Mouse (Mus musculus) spleen, adult 2 months (tissue): ENCODE measurements around the gene Znrd1as. TPM values are rescaled to one million over a fixed set of nuclear protein-coding genes. Genes with fewer than 3 reads are reported as not detected.

Experiments used
- DNase-seq, 2 experiments: peaks; one replicate each; pipeline versions ENCODE4 v3.0.0 to v3.0.0-alpha.2; 2012 to 2021; ENCODE audit warnings: low spot score in 2 of 2, low read depth in 1 of 2
- H3K27ac ChIP-seq: fragments of 200-500 bp; 2 replicates; pipeline ENCODE4 v1.5.1; 2012; ENCODE audit warnings: low read length, inconsistent platforms; ENCODE audit not compliant: insufficient read depth
- H3K27me3 ChIP-seq: fragments of 200-500 bp; 2 replicates; pipeline ENCODE4 v1.6.1; 2012; ENCODE audit warnings: mild to moderate bottlenecking, moderate library complexity, low read length, inconsistent platforms; ENCODE audit not compliant: control insufficient read depth, insufficient read depth
- H3K36me3 ChIP-seq: fragments of 200-500 bp; 2 replicates; pipeline ENCODE4 v1.6.1; 2012; ENCODE audit warnings: mild to moderate bottlenecking, low read length, inconsistent platforms; ENCODE audit not compliant: control insufficient read depth, insufficient read depth
- H3K4me1 ChIP-seq: fragments of 200-500 bp; 2 replicates; pipeline ENCODE4 v1.6.1; 2011; ENCODE audit warnings: inconsistent platforms; ENCODE audit not compliant: control insufficient read depth, insufficient read depth, insufficient read length
- H3K4me3 ChIP-seq: fragments of 200-500 bp; 2 replicates; pipeline ENCODE4 v1.5.1; 2011; ENCODE audit warnings: mild to moderate bottlenecking, inconsistent platforms; ENCODE audit not compliant: insufficient read depth, insufficient read length; ENCODE audit errors: extremely low read depth
- CTCF ChIP-seq: fragments of 200-500 bp; IDR thresholded peaks from 2 replicates; pipeline ENCODE4 v1.5.1; 2011; ENCODE audit warnings: mild to moderate bottlenecking, inconsistent platforms; ENCODE audit not compliant: insufficient read depth, insufficient read length, insufficient replicate concordance; ENCODE audit errors: extremely low read depth
- POLR2A ChIP-seq: fragments of 200-500 bp; IDR thresholded peaks from 2 replicates; pipeline ENCODE4 v1.6.1; 2011; ENCODE audit warnings: low read depth, low read length, inconsistent platforms
- WGBS: fragments of 180-500 bp; shearing (Covaris S2); methylation state at CpG from one replicate; pipeline ENCODE4 v1.1.7; 2018; 5-methylcytosine and 5-hydroxymethylcytosine counted together
- polyA plus RNA-seq: library from polyadenylated mRNA; depleted of rRNA; stranded (reverse); fragments of >200 nt; gene quantifications from 2 replicates; pipeline ENCODE4 v1.2.3, GENCODE M21; 2012

Gene Znrd1as
- polyA plus RNA-seq, 1 experiment, result 0.57 TPM

GRCm38 (mm10) chr17:36923491-36923890, 34.9 kb upstream of the Znrd1as start:
- WGBS, result 75% methylated on average over 4 of the region's 4 CpGs
- Histone ChIP-seq H3K36me3 (no peaks in the 10 kb centered on the region), H3K27ac (no peak overlapping the region), H3K4me3 (no peak overlapping the region), H3K27me3 (no peaks in the 10 kb centered on the region), H3K4me1 (no peaks in the 10 kb centered on the region)
- no peak for DNase-seq
- TF ChIP-seq CTCF (no peak), POLR2A (no peak)

- TF ChIP-seq POLR2A (no peak), CTCF (no peak)
- H3K36me3 ChIP-seq, result no peaks in the 10 kb centered on the region
- no peaks in the 10 kb centered on the region for H3K27me3 ChIP-seq
- H3K4me3 ChIP-seq, result no peak overlapping the region
- WGBS, result 86% methylated on average over 10 of the region's 10 CpGs
- H3K27ac ChIP-seq, result no peak overlapping the region
- no peaks in the 10 kb centered on the region for H3K4me1 ChIP-seq
- DNase-seq, result no peak
These were observed 30.8 kb upstream of the Znrd1as start for GRCm38 (mm10) chr17:36927496-36928120.

GRCm38 (mm10) chr17:36929236-36929932, 29.0 kb upstream of the Znrd1as start:
- H3K4me3 ChIP-seq, result no peak overlapping the region
- 64% methylated on average over 12 of the region's 12 CpGs for WGBS

GRCm38 (mm10) chr17:36930233-36930632, 28.2 kb upstream of the Znrd1as start:
- Histone ChIP-seq H3K36me3 (no peaks in the 10 kb centered on the region), H3K4me3 (no peak overlapping the region), H3K27me3 (no peaks in the 10 kb centered on the region), H3K4me1 (no peaks in the 10 kb centered on the region), H3K27ac (no peak overlapping the region)
- TF ChIP-seq POLR2A (no peak), CTCF (no peak)
- no peak for DNase-seq
- WGBS, result 74% methylated on average over 6 of the region's 6 CpGs

More at GRCm38 (mm10) chr17:36929236-36929932, 29.0 kb upstream of the Znrd1as start:
- H3K27ac ChIP-seq, result no peak overlapping the region
- no peaks in the 10 kb centered on the region for H3K36me3 ChIP-seq
- no peaks in the 10 kb centered on the region for H3K4me1 ChIP-seq
- H3K27me3 ChIP-seq, result no peaks in the 10 kb centered on the region
- no peak for TF ChIP-seq CTCF
- TF ChIP-seq POLR2A, result no peak
- no peak for DNase-seq

- Histone ChIP-seq H3K4me3 (no peak overlapping the region), H3K4me1 (no peaks in the 10 kb centered on the region), H3K27ac (no peak overlapping the region), H3K27me3 (no peaks in the 10 kb centered on the region), H3K36me3 (no peaks in the 10 kb centered on the region)
- WGBS, result 91% methylated on average over 4 of the region's 4 CpGs
- no peak for DNase-seq
- no peak for TF ChIP-seq CTCF
- TF ChIP-seq POLR2A, result no peak
These were observed 27.3 kb upstream of the Znrd1as start for GRCm38 (mm10) chr17:36931130-36931529.

- Histone ChIP-seq H3K36me3 (no peaks in the 10 kb centered on the region), H3K4me1 (no peaks in the 10 kb centered on the region), H3K27ac (no peak overlapping the region), H3K27me3 (no peaks in the 10 kb centered on the region), H3K4me3 (no peak overlapping the region)
- WGBS, result 67% methylated on average over 2 of the region's 2 CpGs
- DNase-seq, result no peak
- TF ChIP-seq POLR2A, result no peak
- no peak for TF ChIP-seq CTCF
These were observed 26.6 kb upstream of the Znrd1as start for GRCm38 (mm10) chr17:36931806-36932205.

- WGBS, result 84% methylated on average over 2 of the region's 2 CpGs
- no peak for TF ChIP-seq POLR2A
- TF ChIP-seq CTCF, result no peak
- H3K27me3 ChIP-seq, result peaks cover 3% of the 10 kb centered on the region
- H3K4me3 ChIP-seq, result no peak overlapping the region
- no peaks in the 10 kb centered on the region for H3K4me1 ChIP-seq
- no peak overlapping the region for H3K27ac ChIP-seq
- DNase-seq, result no peak
- no peaks in the 10 kb centered on the region for H3K36me3 ChIP-seq
These were observed 20.3 kb upstream of the Znrd1as start for GRCm38 (mm10) chr17:36938056-36938455.
